Mouse (Mus musculus): ENCODE measurements at regions not wholly inside any gene's neighbourhood (a gene's known extent, or its start where the extent isn't known, plus 50 kb on each side); places are given as distances from the start of the nearest gene placed in this dataset.
"Not testable (repeated sequence)": the region's sequence is repeated elsewhere in the genome, so short reads cannot be mapped to it uniquely, and the experiment has no call there.

GRCm38 (mm10) chr12:92883091-92883490, 1034.1 kb upstream of the Sel1l start:
- H3K27ac ChIP-seq (ENCODE audit: low read depth); H3K27me3 ChIP-seq (ENCODE audit: insufficient read depth, low read length); H3K36me3 ChIP-seq (replicated peaks; ENCODE audit: insufficient read depth, low read length); ATAC-seq; H3K4me1 ChIP-seq (ENCODE audit: insufficient read depth); H3K9me3 ChIP-seq (ENCODE audit: low read length); DNase-seq; H3K9ac ChIP-seq (replicated peaks); H3K4me2 ChIP-seq (ENCODE audit: low read depth, low read length); H3K4me3 ChIP-seq (ENCODE audit: low read depth, low read length): not testable (repeated sequence)
- WGBS (ENCODE audit: insufficient replicate concordance): no CpG with 5 or more reads among the region's 8 CpGs

GRCm38 (mm10) chr12:92882540-92882939, 1033.6 kb upstream of the Sel1l start:
- H3K36me3 ChIP-seq (replicated peaks; ENCODE audit: insufficient read depth, low read length); H3K27me3 ChIP-seq (ENCODE audit: insufficient read depth, low read length); H3K9me3 ChIP-seq (ENCODE audit: low read length); ATAC-seq; H3K4me2 ChIP-seq (ENCODE audit: low read depth, low read length); H3K4me3 ChIP-seq (ENCODE audit: low read depth, low read length); DNase-seq; H3K9ac ChIP-seq (replicated peaks); H3K27ac ChIP-seq (ENCODE audit: low read depth); H3K4me1 ChIP-seq (ENCODE audit: insufficient read depth): not testable (repeated sequence)
- WGBS (ENCODE audit: insufficient replicate concordance): 87% methylated on average over 5 of the region's 11 CpGs

- no peaks in the 10 kb centered on the region for H3K4me1 ChIP-seq (ENCODE audit: insufficient read depth)
- DNase-seq: no peak
- H3K36me3 ChIP-seq (replicated peaks; ENCODE audit: insufficient read depth, low read length): no peaks in the 10 kb centered on the region
- no peak overlapping the region for H3K4me2 ChIP-seq (ENCODE audit: low read depth, low read length)
- no peaks in the 10 kb centered on the region for H3K9me3 ChIP-seq (ENCODE audit: low read length)
- 81% methylated on average over 3 of the region's 3 CpGs for WGBS (ENCODE audit: insufficient replicate concordance)
- no peaks in the 10 kb centered on the region for H3K27me3 ChIP-seq (ENCODE audit: insufficient read depth, low read length)
- H3K27ac ChIP-seq (ENCODE audit: low read depth): no peak overlapping the region
- H3K4me3 ChIP-seq (ENCODE audit: low read depth, low read length): no peak overlapping the region
- TF ChIP-seq EP300 (IDR thresholded peaks at IDR 0.05; ENCODE audit: low read depth) (no peak), CTCF (IDR thresholded peaks at IDR 0.05; ENCODE audit: low read depth) (no peak)
- no peak for ATAC-seq
- H3K9ac ChIP-seq (replicated peaks): no peak overlapping the region
Observed at GRCm38 (mm10) chr12:92873602-92874001, 1024.6 kb upstream of the Sel1l start.

- Histone ChIP-seq H3K36me3 (replicated peaks; ENCODE audit: insufficient read depth, low read length) (no peaks in the 10 kb centered on the region), H3K4me3 (ENCODE audit: low read depth, low read length) (no peak overlapping the region), H3K27me3 (ENCODE audit: insufficient read depth, low read length) (no peaks in the 10 kb centered on the region), H3K9me3 (ENCODE audit: low read length) (no peaks in the 10 kb centered on the region), H3K9ac (replicated peaks) (no peak overlapping the region), H3K4me2 (ENCODE audit: low read depth, low read length) (no peak overlapping the region), H3K27ac (ENCODE audit: low read depth) (no peak overlapping the region), H3K4me1 (ENCODE audit: insufficient read depth) (no peaks in the 10 kb centered on the region)
- DNase-seq (no peak), ATAC-seq (no peak)
- 62% methylated on average over 3 of the region's 3 CpGs for WGBS (ENCODE audit: insufficient replicate concordance)
- no peak for TF ChIP-seq CTCF (IDR thresholded peaks at IDR 0.05; ENCODE audit: low read depth)
- no peak for TF ChIP-seq EP300 (IDR thresholded peaks at IDR 0.05; ENCODE audit: low read depth)
Observed at GRCm38 (mm10) chr12:92869336-92869735, 1020.4 kb upstream of the Sel1l start.

GRCm38 (mm10) chr12:92823090-92823786, 974.3 kb upstream of the Sel1l start:
- Histone ChIP-seq H3K27ac (ENCODE audit: low read depth) (no peak overlapping the region), H3K9me3 (ENCODE audit: low read length) (no peaks in the 10 kb centered on the region), H3K36me3 (replicated peaks; ENCODE audit: insufficient read depth, low read length) (no peaks in the 10 kb centered on the region), H3K4me1 (ENCODE audit: insufficient read depth) (no peaks in the 10 kb centered on the region), H3K9ac (replicated peaks) (no peak overlapping the region), H3K27me3 (ENCODE audit: insufficient read depth, low read length) (no peaks in the 10 kb centered on the region), H3K4me2 (ENCODE audit: low read depth, low read length) (peak overlapping the region; percentile 16; the same call in 1 of the 2 replicates), H3K4me3 (ENCODE audit: low read depth, low read length) (no peak overlapping the region)
- ATAC-seq (no peak), DNase-seq (no peak)
- TF ChIP-seq EP300 (IDR thresholded peaks at IDR 0.05; ENCODE audit: low read depth) (no peak), CTCF (IDR thresholded peaks at IDR 0.05; ENCODE audit: low read depth) (no peak)
- 42% methylated on average over 10 of the region's 10 CpGs for WGBS (ENCODE audit: insufficient replicate concordance)

GRCm38 (mm10) chr12:92818610-92819009, 969.7 kb upstream of the Sel1l start:
- WGBS (ENCODE audit: insufficient replicate concordance): 62% methylated on average over 3 of the region's 3 CpGs
- TF ChIP-seq EP300 (IDR thresholded peaks at IDR 0.05; ENCODE audit: low read depth): no peak
- no peak for TF ChIP-seq CTCF (IDR thresholded peaks at IDR 0.05; ENCODE audit: low read depth)

GRCm38 (mm10) chr12:92801121-92801520, 952.2 kb upstream of the Sel1l start:
- DNase-seq (no peak), ATAC-seq (no peak)
- no peak overlapping the region for H3K4me3 ChIP-seq (ENCODE audit: low read depth, low read length)
- no peak overlapping the region for H3K4me2 ChIP-seq (ENCODE audit: low read depth, low read length)
- H3K4me1 ChIP-seq (ENCODE audit: insufficient read depth): no peaks in the 10 kb centered on the region
- H3K27ac ChIP-seq (ENCODE audit: low read depth): no peak overlapping the region
- no peaks in the 10 kb centered on the region for H3K9me3 ChIP-seq (ENCODE audit: low read length)
- H3K27me3 ChIP-seq (ENCODE audit: insufficient read depth, low read length): no peaks in the 10 kb centered on the region
- H3K36me3 ChIP-seq (replicated peaks; ENCODE audit: insufficient read depth, low read length): no peaks in the 10 kb centered on the region
- WGBS (ENCODE audit: insufficient replicate concordance): 81% methylated on average over 1 of the region's 1 CpGs
- TF ChIP-seq CTCF (IDR thresholded peaks at IDR 0.05; ENCODE audit: low read depth): no peak
- TF ChIP-seq EP300 (IDR thresholded peaks at IDR 0.05; ENCODE audit: low read depth): no peak
- no peak overlapping the region for H3K9ac ChIP-seq (replicated peaks)

More at GRCm38 (mm10) chr12:92818610-92819009, 969.7 kb upstream of the Sel1l start:
- H3K36me3 ChIP-seq (replicated peaks; ENCODE audit: insufficient read depth, low read length): no peaks in the 10 kb centered on the region
- H3K9ac ChIP-seq (replicated peaks): no peak overlapping the region
- no peak overlapping the region for H3K4me2 ChIP-seq (ENCODE audit: low read depth, low read length)
- DNase-seq (no peak), ATAC-seq (no peak)
- H3K27ac ChIP-seq (ENCODE audit: low read depth): no peak overlapping the region
- H3K4me1 ChIP-seq (ENCODE audit: insufficient read depth): no peaks in the 10 kb centered on the region
- H3K27me3 ChIP-seq (ENCODE audit: insufficient read depth, low read length): no peaks in the 10 kb centered on the region
- no peak overlapping the region for H3K4me3 ChIP-seq (ENCODE audit: low read depth, low read length)
- no peaks in the 10 kb centered on the region for H3K9me3 ChIP-seq (ENCODE audit: low read length)

Measured in liver, postnatal 0 days (tissue).